24 mouse cellular contexts compared by ENCODE assay signal in genomic region chr3:138043316-138043715, GRCm38 (mm10). TPM values are rescaled to one million over a fixed set of nuclear protein-coding genes. Genes with fewer than 3 reads are reported as not detected.
A peak's percentile ranks its signal among the peaks of the same experiment; 100 is the strongest.
DNase-seq lines count a peak whose midpoint lies in the region; ATAC-seq and TF ChIP-seq lines count a peak whose summit lies in the region.
"Had no signal": no experiment of that assay in that cellular context is flagged by ENCODE, and none has a peak within 500 bp of the region (broad histone marks: within the 10 kb centered on the region; RNA-seq: fewer than 3 reads in every experiment).

No protein-coding gene starts in this region.

- no peak overlapping the region for H3K4me2 ChIP-seq in hindbrain, embryonic 16.5 days (ENCODE audit: low read length)
- H3K4me2 ChIP-seq in hindbrain, postnatal 0 days (ENCODE audit: low read depth, low read length), result no peak overlapping the region
- H3K4me2 ChIP-seq in midbrain, postnatal 0 days (ENCODE audit: low read depth, low read length, poor library complexity, severe bottlenecking), result no peak overlapping the region
- H3K4me2 ChIP-seq in midbrain, embryonic 14.5 days (ENCODE audit: low read length), result no peak overlapping the region
- H3K4me2 ChIP-seq: hindbrain, embryonic 13.5 days; limb, embryonic 13.5 days; midbrain, embryonic 12.5 days had no signal

- no peak for TF ChIP-seq CTCF in hindbrain, postnatal 0 days (IDR thresholded peaks at IDR 0.05; ENCODE audit: low read depth)
- TF ChIP-seq CTCF in midbrain, postnatal 0 days (IDR thresholded peaks at IDR 0.05), result no peak

- 0 out of 2 replicates have a peak, but pooled peaks have one; percentile 34 for ATAC-seq in hindbrain, embryonic 16.5 days
- no peak for ATAC-seq in hindbrain, postnatal 0 days
- no peak for ATAC-seq in midbrain, postnatal 0 days (ENCODE audit: low FRiP score)
- ATAC-seq in midbrain, embryonic 14.5 days (ENCODE audit: low FRiP score, low TSS enrichment), result no peak
- peak; percentile 69 for ATAC-seq in granulocyte monocyte progenitor cell, adult 5-6 weeks (replicated peaks; ENCODE audit: poor library complexity, severe bottlenecking)
- ATAC-seq: forebrain, embryonic 16.5 days; intestine, embryonic 16.5 days had no signal

- no peaks in the 10 kb centered on the region for H3K36me3 ChIP-seq in hindbrain, embryonic 16.5 days (ENCODE audit: control insufficient read depth, insufficient read depth, low read length)
- H3K36me3 ChIP-seq in hindbrain, postnatal 0 days (ENCODE audit: insufficient read depth, low read length), result no peaks in the 10 kb centered on the region
- no peaks in the 10 kb centered on the region for H3K36me3 ChIP-seq in midbrain, postnatal 0 days (ENCODE audit: insufficient read depth, low read length)
- no peaks in the 10 kb centered on the region for H3K36me3 ChIP-seq in midbrain, embryonic 14.5 days (ENCODE audit: control insufficient read depth, insufficient read depth, low read length)
- H3K36me3 ChIP-seq: hindbrain, embryonic 13.5 days; limb, embryonic 13.5 days; midbrain, embryonic 12.5 days had no signal

- H3K4me1 ChIP-seq in hindbrain, embryonic 16.5 days (ENCODE audit: control insufficient read depth, insufficient read depth, low read depth, low read length), result no peaks in the 10 kb centered on the region
- no peaks in the 10 kb centered on the region for H3K4me1 ChIP-seq in hindbrain, postnatal 0 days (ENCODE audit: insufficient read depth, low read length)
- no peaks in the 10 kb centered on the region for H3K4me1 ChIP-seq in midbrain, postnatal 0 days (ENCODE audit: insufficient read depth, low read length)
- no peaks in the 10 kb centered on the region for H3K4me1 ChIP-seq in midbrain, embryonic 14.5 days (ENCODE audit: control insufficient read depth, insufficient read depth, low read length)
- H3K4me1 ChIP-seq: hindbrain, embryonic 13.5 days; limb, embryonic 13.5 days; midbrain, embryonic 12.5 days had no signal

- no peak overlapping the region for H3K9ac ChIP-seq in hindbrain, embryonic 16.5 days (ENCODE audit: low read depth, low read length)
- no peak overlapping the region for H3K9ac ChIP-seq in hindbrain, postnatal 0 days (replicated peaks; ENCODE audit: low read length)
- no peak overlapping the region for H3K9ac ChIP-seq in midbrain, postnatal 0 days (replicated peaks; ENCODE audit: low read length, poor library complexity, severe bottlenecking)
- H3K9ac ChIP-seq in midbrain, embryonic 14.5 days (replicated peaks; ENCODE audit: low read length), result no peak overlapping the region
- H3K9ac ChIP-seq: hindbrain, embryonic 13.5 days; limb, embryonic 13.5 days; liver, embryonic 14.5 days; midbrain, embryonic 12.5 days had no signal

- no peaks in the 10 kb centered on the region for H3K27me3 ChIP-seq in hindbrain, embryonic 16.5 days (replicated peaks; ENCODE audit: control insufficient read depth, insufficient read depth, low read length)
- H3K27me3 ChIP-seq in hindbrain, postnatal 0 days (ENCODE audit: insufficient read depth, low read length), result no peaks in the 10 kb centered on the region
- H3K27me3 ChIP-seq in midbrain, postnatal 0 days (ENCODE audit: insufficient read depth, low read length), result no peaks in the 10 kb centered on the region
- H3K27me3 ChIP-seq in midbrain, embryonic 14.5 days (ENCODE audit: control insufficient read depth, insufficient read depth, low read length), result no peaks in the 10 kb centered on the region
- H3K27me3 ChIP-seq: hindbrain, embryonic 13.5 days; limb, embryonic 13.5 days; midbrain, embryonic 12.5 days had no signal

- peak; percentile 64 for DNase-seq in adrenal gland, postnatal 14 days
- DNase-seq in adrenal gland, postnatal 4 days (ENCODE audit: low spot score in 2 of 2), result no peak
- no peak for DNase-seq in hindbrain, postnatal 0 days (ENCODE audit: low spot score)
- peak; percentile 32 for DNase-seq in midbrain, postnatal 0 days (ENCODE audit: low spot score)
- no peak for DNase-seq in midbrain, embryonic 14.5 days
- DNase-seq in thymus, postnatal 4 days, result no peak
- DNase-seq: B cell, adult 2 months; cerebellum, adult 2 months; embryo, embryonic 11 days; gastrocnemius, postnatal 10 days; heart, adult 2 months; kidney, postnatal 14 days; layer of hippocampus, adult 9-11 months; lung, postnatal 4 days; thymus, adult 2 months had no signal

- no peaks in the 10 kb centered on the region for H3K9me3 ChIP-seq in hindbrain, embryonic 16.5 days (ENCODE audit: control insufficient read depth, low read length)
- H3K9me3 ChIP-seq in hindbrain, postnatal 0 days (ENCODE audit: low read length), result 0 out of 2 replicates have a peak, but pooled peaks cover 4% of the 10 kb centered on the region
- H3K9me3 ChIP-seq in midbrain, postnatal 0 days (ENCODE audit: low read length), result no peaks in the 10 kb centered on the region
- no peaks in the 10 kb centered on the region for H3K9me3 ChIP-seq in midbrain, embryonic 14.5 days (ENCODE audit: control insufficient read depth, low read length)
- H3K9me3 ChIP-seq: hindbrain, embryonic 13.5 days; limb, embryonic 13.5 days; midbrain, embryonic 12.5 days had no signal

- WGBS in hindbrain, embryonic 16.5 days, result 59% methylated on average over 7 of the region's 7 CpGs
- 47% methylated on average over 7 of the region's 7 CpGs for WGBS in hindbrain, postnatal 0 days
- 63% methylated on average over 7 of the region's 7 CpGs for WGBS in midbrain, postnatal 0 days
- WGBS in midbrain, embryonic 14.5 days, result 82% methylated on average over 7 of the region's 7 CpGs

- H3K4me3 ChIP-seq in hindbrain, embryonic 16.5 days (ENCODE audit: low read length), result no peak overlapping the region
- H3K4me3 ChIP-seq in hindbrain, postnatal 0 days (ENCODE audit: low read length), result no peak overlapping the region
- no peak overlapping the region for H3K4me3 ChIP-seq in midbrain, postnatal 0 days (ENCODE audit: low read depth, low read length)
- no peak overlapping the region for H3K4me3 ChIP-seq in midbrain, embryonic 14.5 days (replicated peaks; ENCODE audit: low read depth, low read length)
- H3K4me3 ChIP-seq: heart, adult 2 months; hindbrain, embryonic 13.5 days; limb, embryonic 13.5 days; midbrain, embryonic 12.5 days had no signal

- no peak overlapping the region for H3K27ac ChIP-seq in hindbrain, embryonic 16.5 days (ENCODE audit: low read depth, low read length)
- H3K27ac ChIP-seq in hindbrain, postnatal 0 days, result no peak overlapping the region
- H3K27ac ChIP-seq in midbrain, postnatal 0 days (ENCODE audit: low read depth, low read length), result no peak overlapping the region
- no peak overlapping the region for H3K27ac ChIP-seq in midbrain, embryonic 14.5 days (replicated peaks; ENCODE audit: low read depth, low read length)
- H3K27ac ChIP-seq: hindbrain, embryonic 13.5 days; limb, embryonic 13.5 days; liver, embryonic 14.5 days; midbrain, embryonic 12.5 days had no signal

RNA-seq across cellular contexts. Expression of gene 1110002E22Rik, which starts 21.5 kb away (rescaled TPM):
- total RNA-seq in adrenal gland, postnatal 14 days (2021), result 0.04 TPM in 1 of 2 replicates, not detected in the other
- 1 to 10 TPM; 1.7 to 2.9 TPM for total RNA-seq in adrenal gland, postnatal 4 days (2021)
- polyA plus RNA-seq in hindbrain, embryonic 16.5 days (2015; fragmentation: Nextera tagmentation; extraction: Ambion mirVana), result 0.06 and 0.40 TPM in 2 replicates
- total RNA-seq in hindbrain, postnatal 0 days (2014; rRNA removed), result 0.10 and 0.22 TPM in 2 replicates
- polyA plus RNA-seq in hindbrain, postnatal 0 days (2015; fragmentation: Nextera tagmentation; extraction: Ambion mirVana), result 0.05 and 0.09 TPM in 2 replicates
- total RNA-seq in midbrain, postnatal 0 days (2014; rRNA removed), result 0.11 and 0.24 TPM in 2 replicates
- polyA plus RNA-seq in midbrain, postnatal 0 days (2015; fragmentation: Nextera tagmentation; extraction: Ambion mirVana), result 0.04 and 0.05 TPM in 2 replicates
- 0.12 and 0.18 TPM in 2 replicates for polyA plus RNA-seq in midbrain, embryonic 14.5 days (2014; fragmentation: Nextera tagmentation; extraction: Ambion mirVana)
- total RNA-seq in granulocyte monocyte progenitor cell, adult 5-6 weeks (2014; fragmentation: Nextera tagmentation), result not detected in 2 replicates
- total RNA-seq in granulocyte monocyte progenitor cell, adult 5-6 weeks (2017), result not detected in 2 replicates

RNA-seq across cellular contexts. Expression of gene Gm5105, which starts 23.9 kb away (rescaled TPM):
- not detected in 2 replicates for total RNA-seq in adrenal gland, postnatal 14 days (2021)
- under 1 TPM in 1 of 2 experiments, not detected in 1; 0.17 TPM for total RNA-seq in adrenal gland, postnatal 4 days (2021)
- 0.10 and 0.20 TPM in 2 replicates for polyA plus RNA-seq in hindbrain, embryonic 16.5 days (2015; fragmentation: Nextera tagmentation; extraction: Ambion mirVana)
- total RNA-seq in hindbrain, postnatal 0 days (2014; rRNA removed), result not detected in 2 replicates
- polyA plus RNA-seq in hindbrain, postnatal 0 days (2015; fragmentation: Nextera tagmentation; extraction: Ambion mirVana), result 0.11 and 0.18 TPM in 2 replicates
- not detected in 2 replicates for total RNA-seq in midbrain, postnatal 0 days (2014; rRNA removed)
- 0.11 and 0.12 TPM in 2 replicates for polyA plus RNA-seq in midbrain, postnatal 0 days (2015; fragmentation: Nextera tagmentation; extraction: Ambion mirVana)
- polyA plus RNA-seq in midbrain, embryonic 14.5 days (2014; fragmentation: Nextera tagmentation; extraction: Ambion mirVana), result not detected in 2 replicates
- not detected in 2 replicates for total RNA-seq in granulocyte monocyte progenitor cell, adult 5-6 weeks (2014; fragmentation: Nextera tagmentation)
- total RNA-seq in granulocyte monocyte progenitor cell, adult 5-6 weeks (2017), result not detected in 2 replicates
- polyA plus RNA-seq: liver, embryonic 14.5 days; midbrain, embryonic 12.5 days; stomach, embryonic 14.5 days; thymus, adult 2 months had no signal

Comparison
In these comparisons a context has a peak if more than half of its experiments do, and no peak if none do; other contexts are left out.
1. DNase-seq: peak in adrenal gland, postnatal 14 days (single experiment) and midbrain, postnatal 0 days (single experiment); none in adrenal gland, postnatal 4 days (0 of 2), hindbrain, postnatal 0 days (single experiment), midbrain, embryonic 14.5 days (single experiment) and thymus, postnatal 4 days (single experiment).
2. ATAC-seq: peak in hindbrain, embryonic 16.5 days (single experiment) and granulocyte monocyte progenitor cell, adult 5-6 weeks (single experiment); none in hindbrain, postnatal 0 days (single experiment), midbrain, postnatal 0 days (single experiment) and midbrain, embryonic 14.5 days (single experiment).